Mouse (Mus musculus) liver, embryonic 14.5 days (tissue): ENCODE measurements at regions not wholly inside any gene's neighbourhood (a gene's known extent, or its start where the extent isn't known, plus 50 kb on each side); places are given as distances from the start of the nearest gene placed in this dataset.
"Not testable (repeated sequence)": the region's sequence is repeated elsewhere in the genome, so short reads cannot be mapped to it uniquely, and the experiment has no call there.

Experiments
- ATAC-seq: fragments of 200-750 bp; cut with Nextera tagmentation; 2 replicates; pipeline ENCODE4 v1.8.0; 2017; ENCODE audit warnings: moderate number of reproducible peaks, mild to moderate bottlenecking, moderate library complexity; ENCODE audit not compliant: insufficient read depth
- DNase-seq, 3 experiments: peaks; one replicate each; pipeline ENCODE4 v3.0.0-alpha.2; 2012 to 2013; ENCODE audit warnings: low read depth in 3 of 3, low spot score in 3 of 3
- H3K27ac ChIP-seq: fragments of 300-500 bp; sonication (generic); 2 replicates; pipeline ENCODE4 v1.5.1; 2014; ENCODE audit warnings: moderate library complexity, mild to moderate bottlenecking, control low read depth, inconsistent platforms
- H3K27me3 ChIP-seq: fragments of 300-500 bp; sonication (generic); 2 replicates; pipeline ENCODE4 v1.6.1; 2014; ENCODE audit warnings: mild to moderate bottlenecking, low read length, moderate library complexity; ENCODE audit not compliant: control insufficient read depth, insufficient read depth
- H3K36me3 ChIP-seq: fragments of 300-500 bp; sonication (generic); replicated peaks from 2 replicates; pipeline ENCODE4 v1.6.1; 2014; ENCODE audit warnings: low read depth; ENCODE audit not compliant: control insufficient read depth, insufficient read depth
- H3K4me1 ChIP-seq, 2 experiments: fragments of 200-500 bp in 1 of 2; fragments of 300-500 bp in 1 of 2; sonication (generic) in 1 of 2; replicated peaks; 2 replicates each; pipeline ENCODE4 v1.6.1; 2012 to 2014; ENCODE audit warnings: antibody characterized with exemption in 1 of 2, inconsistent platforms in 1 of 2, low read length in 1 of 2; ENCODE audit not compliant: control insufficient read depth in 2 of 2, insufficient read depth in 2 of 2
- H3K4me2 ChIP-seq: fragments of 300-500 bp; sonication (generic); 2 replicates; pipeline ENCODE4 v1.6.1; 2014; ENCODE audit warnings: low read depth, mild to moderate bottlenecking, control low read depth, moderate library complexity
- H3K4me3 ChIP-seq, 2 experiments: fragments of 200-500 bp in 1 of 2; fragments of 300-500 bp in 1 of 2; sonication (generic) in 1 of 2; 2 replicates each; pipeline ENCODE4 v1.5.1; 2012 to 2014; ENCODE audit warnings: low read depth in 2 of 2, low read length in 2 of 2, mild to moderate bottlenecking in 2 of 2, control low read depth in 1 of 2, inconsistent platforms in 1 of 2, moderate library complexity in 1 of 2; ENCODE audit not compliant: insufficient read depth in 1 of 2
- H3K9ac ChIP-seq: fragments of 300-500 bp; sonication (generic); replicated peaks from 2 replicates; pipeline ENCODE4 v1.6.1; 2014; ENCODE audit warnings: mild to moderate bottlenecking, control low read depth, moderate library complexity
- H3K9me3 ChIP-seq: fragments of 300-500 bp; sonication (generic); 2 replicates; pipeline ENCODE4 v1.6.1; 2016; ENCODE audit warnings: low read length, mixed read lengths; ENCODE audit not compliant: control insufficient read depth
- CTCF ChIP-seq: IDR thresholded peaks from 2 replicates; pipeline ENCODE4 v1.5.1; 2016; ENCODE audit warnings: antibody characterized with exemption, low read depth, control low read depth
- EP300 ChIP-seq: IDR thresholded peaks from 2 replicates; pipeline ENCODE4 v1.6.1; 2016; ENCODE audit warnings: antibody characterized with exemption, low read depth
- WGBS: fragments of 180-500 bp; shearing (Covaris S2); extraction: QIAGEN DNeasy Blood & Tissue Kit; methylation state at CpG from one replicate; pipeline ENCODE4 v1.1.7; 2014; ENCODE audit not compliant: insufficient replicate concordance; 5-methylcytosine and 5-hydroxymethylcytosine counted together

DNA sequence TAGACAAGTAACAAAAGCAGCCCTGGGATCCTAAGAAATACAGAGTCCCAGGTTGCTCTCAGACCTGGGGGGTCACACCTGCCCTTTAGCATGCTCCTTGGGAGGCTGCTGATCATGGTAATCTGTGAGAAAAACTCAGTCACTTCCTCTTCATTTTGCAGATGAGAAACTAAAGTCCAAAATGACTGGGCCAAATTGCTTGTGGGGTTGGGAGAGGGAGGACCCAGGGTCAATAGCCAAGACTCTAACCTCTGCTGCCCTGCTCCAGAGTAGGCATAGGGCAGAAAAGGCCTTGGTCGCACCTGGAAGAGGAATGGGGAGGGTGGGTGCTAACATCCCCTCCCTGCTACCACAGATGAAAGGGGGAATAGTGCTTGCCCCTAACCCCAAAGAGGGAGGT is 491.2 kb downstream of the Tns1 start:
- WGBS, result 61% methylated on average over 1 of the region's 1 CpGs
- Histone ChIP-seq H3K36me3 (no peaks in the 10 kb centered on the region), H3K27ac (no peak overlapping the region), H3K4me2 (no peak overlapping the region), H3K27me3 (no peaks in the 10 kb centered on the region), H3K9ac (no peak overlapping the region), H3K4me3 (no peak overlapping the region), H3K9me3 (no peaks in the 10 kb centered on the region), H3K4me1 (peaks cover 0 to 3% of the 10 kb centered on the region in 2 experiments; a peak in 1 of 4 replicates)
- ATAC-seq (no peak), DNase-seq (no peak)
- TF ChIP-seq EP300 (no peak), CTCF (no peak)

DNA sequence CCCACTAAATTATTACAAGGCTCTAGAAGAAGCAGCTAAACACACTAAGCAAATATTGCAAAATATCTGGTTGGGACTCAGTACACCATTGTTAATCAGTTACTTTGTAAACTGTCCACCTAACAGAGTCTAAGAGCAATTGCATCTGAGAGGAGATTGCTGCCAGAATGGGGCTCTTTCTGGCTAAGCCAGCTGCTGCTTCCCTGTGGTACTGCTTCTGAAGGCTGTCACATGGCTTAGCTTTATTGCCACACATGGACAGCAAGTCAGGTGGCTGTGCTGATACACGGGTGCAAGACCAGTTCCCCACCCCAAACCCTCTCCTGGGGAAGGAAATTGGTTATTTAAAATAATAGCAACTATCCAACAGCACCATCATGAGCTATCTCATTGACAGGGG is 493.9 kb downstream of the Tns1 start:
- Histone ChIP-seq H3K27me3 (no peaks in the 10 kb centered on the region), H3K27ac (no peak overlapping the region), H3K4me2 (no peak overlapping the region), H3K4me1 (peaks cover 0 to 3% of the 10 kb centered on the region in 2 experiments; a peak in 1 of 4 replicates), H3K36me3 (no peaks in the 10 kb centered on the region), H3K4me3 (no peak overlapping the region), H3K9me3 (no peaks in the 10 kb centered on the region), H3K9ac (no peak overlapping the region)
- DNase-seq, result peak in 1 of 3 experiments; percentile 9
- peak; percentile 52; the same call in 1 of the 2 replicates for ATAC-seq
- no peak for TF ChIP-seq CTCF
- TF ChIP-seq EP300, result no peak
- WGBS, result 14% methylated on average over 1 of the region's 1 CpGs

DNA sequence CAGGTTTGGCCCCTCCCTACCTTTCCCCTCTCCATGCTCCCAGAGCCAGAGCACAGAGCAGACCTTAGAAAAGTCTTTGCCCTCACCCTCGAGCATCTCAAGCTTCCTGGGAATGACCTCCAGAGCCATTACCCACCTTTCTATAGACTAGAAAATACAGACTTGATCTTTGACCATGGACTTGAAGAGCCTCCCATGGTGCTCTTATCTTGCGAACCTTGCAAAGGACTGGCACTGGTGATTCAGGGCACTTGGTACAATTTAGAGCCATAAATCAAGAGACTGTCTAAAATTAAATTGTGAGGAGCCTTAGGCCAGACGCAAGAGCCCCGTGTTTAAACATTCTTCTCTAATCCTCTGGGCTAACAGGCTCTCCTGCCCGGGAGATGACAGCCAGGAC is 498.9 kb downstream of the Tns1 start:
- Histone ChIP-seq H3K27ac (no peak overlapping the region), H3K9ac (no peak overlapping the region), H3K4me2 (no peak overlapping the region), H3K36me3 (no peaks in the 10 kb centered on the region), H3K9me3 (no peaks in the 10 kb centered on the region), H3K4me1 (no peaks in the 10 kb centered on the region), H3K4me3 (no peak overlapping the region), H3K27me3 (no peaks in the 10 kb centered on the region)
- TF ChIP-seq EP300 (no peak), CTCF (no peak)
- ATAC-seq (no peak), DNase-seq (no peak)
- WGBS, result 51% methylated on average over 5 of the region's 5 CpGs

DNA sequence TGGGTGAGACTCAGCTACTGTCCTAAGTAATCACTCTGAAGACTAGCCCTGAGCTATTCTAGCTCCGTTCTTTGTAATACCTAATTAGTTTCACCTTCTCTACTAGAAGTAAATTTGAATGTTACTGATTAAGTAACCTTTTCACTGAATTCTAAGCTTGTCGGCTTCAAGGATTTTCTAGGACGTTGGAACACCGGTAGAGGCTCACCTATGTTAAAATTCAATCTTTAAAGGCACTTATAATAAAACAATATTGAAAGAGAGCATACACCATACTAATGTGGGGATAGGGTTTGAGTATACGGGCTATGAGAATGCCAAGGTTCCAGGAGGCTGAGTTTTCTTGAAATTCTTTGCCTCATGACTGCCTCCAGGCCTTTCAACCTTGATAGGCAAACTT is 503.1 kb downstream of the Tns1 start:
- not testable (repeated sequence) for H3K4me3 ChIP-seq, H3K4me1 ChIP-seq, ATAC-seq, H3K4me2 ChIP-seq, H3K36me3 ChIP-seq, DNase-seq, H3K27ac ChIP-seq, H3K9me3 ChIP-seq, H3K27me3 ChIP-seq, H3K9ac ChIP-seq
- WGBS, result 63% methylated on average over 5 of the region's 5 CpGs

DNA sequence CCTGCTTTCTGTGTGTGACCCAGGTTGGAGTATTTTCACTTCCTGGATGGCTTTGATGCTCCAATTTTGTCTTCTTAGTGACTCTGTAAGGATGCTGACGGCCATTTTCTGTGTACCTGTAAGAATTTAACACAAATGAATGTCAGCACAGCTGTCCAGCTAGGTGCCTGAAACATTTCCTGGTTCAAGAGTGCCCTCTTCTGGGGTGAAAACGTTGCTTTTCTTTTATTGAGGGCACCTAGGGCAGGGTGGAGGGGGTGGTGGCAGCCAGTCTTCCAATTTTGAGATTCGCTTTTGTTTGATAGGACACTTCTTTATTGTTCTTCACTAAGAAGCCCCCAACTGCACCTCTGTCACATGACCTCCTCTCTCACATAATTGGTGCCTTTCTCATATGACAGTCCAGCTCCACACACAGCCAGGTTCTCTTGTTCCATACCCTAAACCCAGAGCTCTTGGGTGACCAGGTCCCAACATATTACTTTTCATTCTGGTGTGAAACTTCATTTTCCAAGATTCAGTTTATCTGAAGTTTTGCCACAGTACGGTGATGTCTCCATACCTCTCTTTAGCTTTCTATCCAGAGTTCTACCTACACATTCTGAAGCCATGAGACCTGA is 505.6 kb downstream of the Tns1 start:
- Histone ChIP-seq H3K27me3 (no peaks in the 10 kb centered on the region), H3K9ac (no peak overlapping the region), H3K36me3 (no peaks in the 10 kb centered on the region), H3K4me1 (no peaks in the 10 kb centered on the region), H3K9me3 (no peaks in the 10 kb centered on the region), H3K27ac (no peak overlapping the region), H3K4me2 (no peak overlapping the region), H3K4me3 (no peak overlapping the region)
- DNase-seq (no peak), ATAC-seq (no peak)
- TF ChIP-seq EP300 (no peak), CTCF (no peak)
- 40% methylated on average over 4 of the region's 4 CpGs for WGBS
